Mouse (Mus musculus) testis, adult 2 months (tissue): ENCODE data around the gene Msl2. TPM values are rescaled to one million over a fixed set of nuclear protein-coding genes. Genes with fewer than 3 reads are reported as not detected.

Experiments
- H3K27ac ChIP-seq: fragments of 200-500 bp; 2 replicates; pipeline ENCODE4 v1.5.1; 2012; ENCODE audit warnings: low read depth, low read length; ENCODE audit not compliant: control insufficient read depth, insufficient read depth
- H3K27me3 ChIP-seq: fragments of 200-500 bp; 2 replicates; pipeline ENCODE4 v1.6.1; 2012; ENCODE audit warnings: mild to moderate bottlenecking, low read length, moderate library complexity; ENCODE audit not compliant: control insufficient read depth, insufficient read depth
- H3K36me3 ChIP-seq: fragments of 200-500 bp; 2 replicates; pipeline ENCODE4 v1.6.1; 2012; ENCODE audit warnings: mild to moderate bottlenecking, low read length; ENCODE audit not compliant: control insufficient read depth, insufficient read depth
- H3K4me1 ChIP-seq: fragments of 200-500 bp; 2 replicates; pipeline ENCODE4 v1.6.1; 2012; ENCODE audit warnings: low read length; ENCODE audit not compliant: control insufficient read depth, insufficient read depth
- H3K4me3 ChIP-seq: fragments of 200-500 bp; 2 replicates; pipeline ENCODE4 v1.5.1; 2012; ENCODE audit warnings: low read depth, mild to moderate bottlenecking, low read length, moderate library complexity, mixed read lengths; ENCODE audit not compliant: control insufficient read depth
- CTCF ChIP-seq: fragments of 200-500 bp; IDR thresholded peaks from 2 replicates; pipeline ENCODE4 v1.5.1; 2012; ENCODE audit warnings: low read depth, mild to moderate bottlenecking, inconsistent platforms, low read length, moderate library complexity; ENCODE audit not compliant: control insufficient read depth, insufficient read depth, insufficient replicate concordance
- POLR2A ChIP-seq: fragments of 200-500 bp; IDR thresholded peaks from 2 replicates; pipeline ENCODE4 v1.6.1; 2012; ENCODE audit warnings: low read depth, mild to moderate bottlenecking, inconsistent platforms, low read length, moderate library complexity; ENCODE audit not compliant: control insufficient read depth
- polyA plus RNA-seq: library from polyadenylated mRNA; depleted of rRNA; stranded (reverse); fragments of >200 nt; gene quantifications from 2 replicates; pipeline ENCODE4 v1.2.3, GENCODE M21; 2012

The Msl2 gene
- polyA plus RNA-seq, 1 experiment: 11.3 TPM

GRCm38 (mm10) chr9:101095425-101095824 is 21.5 kb downstream of the Msl2 start:
- H3K36me3 ChIP-seq: no peaks in the 10 kb centered on the region
- H3K27ac ChIP-seq: no peak overlapping the region
- H3K27me3 ChIP-seq: no peaks in the 10 kb centered on the region
- TF ChIP-seq POLR2A (no peak), CTCF (no peak)
- H3K4me3 ChIP-seq: no peak overlapping the region
- no peaks in the 10 kb centered on the region for H3K4me1 ChIP-seq

DNA sequence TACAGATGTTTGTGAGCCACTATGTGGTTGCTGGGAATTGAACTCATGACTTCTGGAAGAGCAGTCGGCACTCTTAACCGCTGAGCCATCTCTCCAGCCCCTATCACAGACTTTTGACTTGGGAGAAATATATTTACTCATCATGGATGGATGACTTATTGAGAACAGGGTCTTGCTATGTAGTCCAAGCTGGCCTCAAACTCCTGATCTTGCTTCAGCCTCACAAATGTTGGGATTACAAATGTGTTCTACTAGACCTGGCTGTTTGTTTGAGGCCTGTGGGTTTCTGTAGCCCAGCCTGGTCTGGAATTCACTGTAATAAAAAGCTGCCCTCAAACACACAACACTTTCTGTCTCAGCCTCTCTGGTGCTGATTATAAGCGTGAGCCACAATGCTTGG is 22.6 kb downstream of the Msl2 start:
- Histone ChIP-seq H3K27me3 (no peaks in the 10 kb centered on the region), H3K4me3 (no peak overlapping the region), H3K4me1 (no peaks in the 10 kb centered on the region), H3K36me3 (no peaks in the 10 kb centered on the region), H3K27ac (no peak overlapping the region)
- TF ChIP-seq POLR2A: no peak
- TF ChIP-seq CTCF: no peak

GRCm38 (mm10) chr9:101097542-101097941 is 23.6 kb downstream of the Msl2 start:
- no peaks in the 10 kb centered on the region for H3K27me3 ChIP-seq
- H3K36me3 ChIP-seq: no peaks in the 10 kb centered on the region
- no peak overlapping the region for H3K27ac ChIP-seq
- H3K4me1 ChIP-seq: no peaks in the 10 kb centered on the region
- no peak for TF ChIP-seq POLR2A
- TF ChIP-seq CTCF: no peak
- no peak overlapping the region for H3K4me3 ChIP-seq

DNA sequence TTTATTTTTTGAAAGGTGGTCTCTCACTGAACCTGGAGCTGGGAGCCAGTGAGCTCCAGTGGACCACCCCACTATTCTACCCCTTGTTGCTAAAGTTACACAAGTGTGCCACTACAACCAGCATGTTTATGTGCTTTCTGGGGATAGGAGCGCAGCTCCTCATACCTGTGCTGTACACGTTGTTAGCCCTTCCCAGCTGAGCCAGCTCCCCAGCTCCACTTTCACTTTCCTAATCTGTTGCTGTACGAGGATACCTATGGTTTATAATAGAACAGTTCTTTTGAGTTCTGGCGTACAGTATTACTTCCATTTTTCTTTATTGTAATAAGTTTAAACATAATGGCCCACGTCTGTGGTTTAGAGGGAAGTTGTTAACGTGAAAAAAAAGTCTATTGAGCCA is 25.5 kb downstream of the Msl2 start:
- no peaks in the 10 kb centered on the region for H3K4me1 ChIP-seq

GRCm38 (mm10) chr9:101100163-101100562 is 26.3 kb downstream of the Msl2 start:
- Histone ChIP-seq H3K4me3 (no peak overlapping the region), H3K27ac (no peak overlapping the region), H3K4me1 (no peaks in the 10 kb centered on the region), H3K36me3 (no peaks in the 10 kb centered on the region), H3K27me3 (no peaks in the 10 kb centered on the region)
- TF ChIP-seq CTCF (no peak), POLR2A (no peak)

More for the DNA sequence above, 25.5 kb downstream of the Msl2 start:
- Histone ChIP-seq H3K36me3 (no peaks in the 10 kb centered on the region), H3K27ac (no peak overlapping the region), H3K27me3 (no peaks in the 10 kb centered on the region), H3K4me3 (no peak overlapping the region)
- no peak for TF ChIP-seq CTCF
- TF ChIP-seq POLR2A: no peak

DNA sequence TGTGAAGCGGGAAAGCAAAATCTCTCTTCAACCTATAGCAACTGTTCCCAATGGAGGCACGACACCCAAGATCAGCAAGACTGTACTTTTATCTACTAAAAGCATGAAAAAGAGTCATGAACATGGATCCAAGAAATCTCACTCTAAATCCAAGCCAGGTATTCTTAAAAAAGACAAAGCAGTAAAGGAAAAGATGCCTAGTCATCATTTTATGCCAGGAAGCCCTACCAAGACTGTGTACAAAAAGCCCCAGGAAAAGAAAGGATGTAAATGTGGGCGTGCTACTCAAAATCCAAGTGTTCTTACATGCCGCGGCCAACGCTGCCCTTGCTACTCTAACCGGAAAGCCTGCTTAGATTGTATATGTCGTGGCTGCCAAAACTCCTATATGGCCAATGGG is 27.6 kb downstream of the Msl2 start:
- Histone ChIP-seq H3K4me3 (no peak overlapping the region), H3K36me3 (no peaks in the 10 kb centered on the region), H3K27me3 (no peaks in the 10 kb centered on the region), H3K27ac (no peak overlapping the region), H3K4me1 (no peaks in the 10 kb centered on the region)
- no peak for TF ChIP-seq CTCF
- TF ChIP-seq POLR2A: no peak

DNA sequence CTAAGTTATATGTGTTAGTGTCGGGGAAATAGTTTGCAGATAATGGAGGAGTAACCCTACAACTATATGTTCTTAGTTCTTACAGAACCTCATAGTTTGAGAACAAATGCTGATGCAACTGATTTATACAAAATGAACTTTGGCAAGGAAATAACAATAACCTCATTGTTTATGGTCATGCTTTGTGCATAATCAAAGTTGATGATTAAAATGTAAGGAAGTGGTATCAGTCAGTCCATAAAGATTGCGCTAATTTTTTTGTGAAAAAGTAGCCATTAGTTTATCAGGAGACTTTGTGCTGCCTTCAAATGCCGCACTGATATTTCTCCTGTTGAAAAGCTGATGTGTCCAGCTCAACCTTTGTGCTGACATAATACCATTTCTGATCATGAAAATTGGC is 28.4 kb downstream of the Msl2 start:
- TF ChIP-seq POLR2A (no peak), CTCF (no peak)
- Histone ChIP-seq H3K36me3 (no peaks in the 10 kb centered on the region), H3K4me1 (no peaks in the 10 kb centered on the region), H3K27me3 (no peaks in the 10 kb centered on the region), H3K27ac (no peak overlapping the region), H3K4me3 (no peak overlapping the region)

GRCm38 (mm10) chr9:101104931-101105330 is 31.0 kb downstream of the Msl2 start:
- Histone ChIP-seq H3K27me3 (no peaks in the 10 kb centered on the region), H3K27ac (no peak overlapping the region), H3K4me1 (no peaks in the 10 kb centered on the region; the same call in 1 of the 2 replicates), H3K4me3 (no peak overlapping the region), H3K36me3 (no peaks in the 10 kb centered on the region)
- TF ChIP-seq CTCF (no peak), POLR2A (no peak)
